Mouse (Mus musculus): ENCODE measurements around the gene Pnldc1.

GRCm38 (mm10) chr17:12868640-12869039 lies 41.4 kb downstream of the Pnldc1 start:
- TF ChIP-seq MAFK (IDR thresholded peaks at IDR 0.05; ENCODE audit: insufficient read depth, low read depth, low read length): no peak
- TF ChIP-seq ZC3H11A (IDR thresholded peaks at IDR 0.05; ENCODE audit: borderline replicate concordance, low read depth, low read length): no peak
- TF ChIP-seq HCFC1 (IDR thresholded peaks at IDR 0.05; ENCODE audit: borderline replicate concordance, insufficient read depth, low read length): no peak
- TF ChIP-seq ZNF384 (IDR thresholded peaks at IDR 0.05; ENCODE audit: low read depth, low read length): no peak
- TF ChIP-seq CHD2 (IDR thresholded peaks at IDR 0.05; ENCODE audit: low read depth, low read length): no peak

Data from ES-E14 (cell line).